Mouse (Mus musculus) heart, adult 11 months (tissue): Measurements from ENCODE around the gene Nfam1.

Source experiments
- DNase-seq: peaks from one replicate; pipeline ENCODE4 v3.0.0; 2022

The Nfam1 gene

GRCm38 (mm10) chr15:82956721-82957120 is 76.4 kb downstream of the Nfam1 start:
- DNase-seq = no peak

- no peak for DNase-seq
These were observed 76.8 kb downstream of the Nfam1 start for GRCm38 (mm10) chr15:82956310-82956709.

DNA sequence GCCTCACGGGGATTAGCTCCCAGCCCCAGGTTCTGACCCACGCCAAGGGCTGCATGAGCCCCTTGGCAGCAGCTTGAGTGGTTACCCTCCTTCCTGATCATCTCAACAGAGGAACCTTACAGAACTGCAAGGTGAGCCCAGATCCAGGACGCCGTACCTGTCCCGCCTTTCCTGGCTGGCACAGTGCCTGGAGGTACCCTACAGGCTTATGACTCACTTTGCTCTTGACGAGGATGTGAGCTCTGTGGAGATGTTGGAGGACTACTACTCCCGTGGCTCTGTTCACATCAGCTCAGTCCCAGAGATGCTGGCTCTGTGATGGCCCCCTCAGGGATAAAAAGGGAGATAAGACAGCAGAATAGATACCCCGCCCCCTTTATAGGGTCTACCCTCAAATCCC is 77.8 kb downstream of the Nfam1 start:
- DNase-seq = no peak

DNA sequence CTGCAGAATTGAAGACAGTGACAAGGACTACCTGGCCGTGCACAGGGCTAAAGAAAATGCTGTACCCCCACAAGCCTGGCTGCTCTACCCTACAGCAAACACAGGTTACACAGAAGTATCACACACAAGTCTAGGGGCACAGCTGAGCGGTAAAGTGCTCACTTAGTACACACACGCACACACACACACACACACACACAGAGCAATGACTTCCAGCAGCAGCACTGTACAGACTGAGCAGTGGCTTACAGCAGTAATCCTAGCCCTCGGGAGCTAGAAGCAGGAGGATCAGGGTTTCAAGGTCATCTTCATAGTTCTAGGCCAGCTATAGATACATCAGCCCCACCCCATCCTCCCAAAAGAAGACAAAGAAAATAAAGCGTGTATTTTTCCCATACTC is 79.1 kb downstream of the Nfam1 start:
- no peak for DNase-seq

GRCm38 (mm10) chr15:82953096-82953495 is 80.0 kb downstream of the Nfam1 start:
- DNase-seq = no peak

DNA sequence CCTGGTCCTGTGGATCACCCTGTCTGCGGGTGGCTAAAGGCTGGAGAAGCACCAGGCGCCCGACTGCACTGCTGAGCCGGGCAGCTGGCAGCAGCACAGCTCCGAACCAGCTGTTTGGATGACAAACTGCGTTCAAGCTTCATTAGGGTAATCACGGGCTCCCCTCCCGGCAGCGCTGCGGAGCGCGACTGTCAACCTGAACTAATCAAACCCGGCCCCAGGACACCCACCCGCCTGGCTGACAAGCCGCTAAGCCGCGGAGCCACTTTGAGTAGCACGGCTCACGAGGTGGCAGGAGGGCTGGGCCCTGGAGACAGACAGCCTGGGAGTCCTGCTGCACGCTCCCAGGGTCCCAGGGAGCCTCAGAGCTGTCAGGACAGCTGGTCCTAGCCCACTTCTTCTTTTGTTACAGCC is 80.8 kb downstream of the Nfam1 start:
- DNase-seq = no peak

GRCm38 (mm10) chr15:82950246-82950645 is 82.9 kb downstream of the Nfam1 start:
- DNase-seq = no peak

GRCm38 (mm10) chr15:82947431-82947830 is 85.7 kb downstream of the Nfam1 start:
- no peak for DNase-seq

GRCm38 (mm10) chr15:82944479-82945195 is 88.5 kb downstream of the Nfam1 start:
- no peak for DNase-seq
